Mouse (Mus musculus): ENCODE data around the gene Prkca. TPM values are rescaled to one million over a fixed set of nuclear protein-coding genes. Genes with fewer than 3 reads are reported as not detected.

The Prkca gene
- polyA plus RNA-seq, 1 experiment from 2014 or later = 8.6 TPM

DNA sequence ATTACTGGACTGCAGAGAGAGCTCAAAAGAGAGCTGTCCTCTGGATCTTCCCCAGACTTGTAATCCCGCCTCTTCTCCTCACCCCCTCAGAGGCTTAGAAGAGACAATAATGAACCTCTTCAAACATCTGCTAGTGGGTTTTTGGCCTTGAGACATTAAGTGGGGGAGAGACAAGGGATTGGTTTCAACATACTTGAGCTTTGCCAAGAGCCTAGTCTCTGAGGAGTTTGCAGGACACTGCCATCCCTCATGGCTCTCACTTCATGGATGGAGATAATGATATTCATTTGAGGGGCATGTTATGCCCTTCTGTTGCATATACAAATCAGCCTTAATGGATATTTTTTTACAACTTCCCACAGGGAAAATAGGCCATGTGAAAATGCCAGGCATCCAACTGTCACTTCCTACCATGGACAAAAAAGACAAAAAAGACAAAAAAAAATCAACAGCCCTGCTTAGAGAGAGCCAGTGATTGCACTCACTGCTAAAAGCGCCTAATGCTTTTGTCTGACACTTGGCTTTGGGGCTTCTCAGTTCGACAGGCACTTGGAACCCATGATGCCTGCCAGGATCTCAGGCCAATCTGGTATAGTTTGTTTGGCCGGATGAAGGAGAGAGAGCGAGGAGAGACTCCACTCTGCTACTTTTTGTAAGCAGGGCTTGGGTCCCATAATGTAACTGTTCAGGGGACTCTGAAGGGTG, 263.6 kb downstream of the Prkca start:
- ATAC-seq (ENCODE audit: low FRiP score, low read depth) = no peak
- Histone ChIP-seq H3K9me3 (no peaks in the 10 kb centered on the region), H3K27me3 (no peaks in the 10 kb centered on the region), H3K4me2 (no peak overlapping the region), H3K4me3 (no peak overlapping the region), H3K4me1 (replicated peaks) (0 out of 2 replicates have a peak, but pooled peaks cover 4% of the 10 kb centered on the region), H3K27ac (replicated peaks) (0 out of 2 replicates have a peak overlapping the region, but pooled peaks have one; percentile 48), H3K36me3 (no peaks in the 10 kb centered on the region), H3K9ac (no peak overlapping the region)
- 73% methylated on average over 5 of the region's 5 CpGs for WGBS

DNA sequence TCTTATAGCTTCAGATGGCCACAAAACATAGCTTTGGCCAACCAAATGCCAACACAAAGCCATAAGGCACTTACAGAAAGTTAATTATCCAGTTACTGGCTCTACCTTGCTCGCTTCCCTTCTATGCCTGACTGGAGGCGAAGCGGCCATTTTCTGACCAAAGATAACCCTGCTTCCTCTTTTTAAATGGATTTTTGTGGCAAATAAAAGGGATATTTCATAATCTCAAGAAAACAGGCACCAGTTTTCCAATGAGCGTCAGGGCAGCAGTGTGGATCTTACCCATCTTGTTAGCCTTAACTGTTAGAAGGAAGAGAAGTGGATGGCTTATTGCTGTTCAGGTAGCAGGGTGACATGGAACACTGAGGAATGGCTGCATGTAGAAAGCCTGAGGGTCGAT, 264.3 kb downstream of the Prkca start:
- 96% methylated on average over 5 of the region's 5 CpGs for WGBS
- Histone ChIP-seq H3K4me1 (replicated peaks) (0 out of 2 replicates have a peak, but pooled peaks cover 4% of the 10 kb centered on the region), H3K27me3 (no peaks in the 10 kb centered on the region), H3K9ac (no peak overlapping the region), H3K4me3 (no peak overlapping the region), H3K4me2 (no peak overlapping the region), H3K36me3 (no peaks in the 10 kb centered on the region), H3K9me3 (no peaks in the 10 kb centered on the region), H3K27ac (replicated peaks) (no peak overlapping the region)
- no peak for ATAC-seq (ENCODE audit: low FRiP score, low read depth)

DNA sequence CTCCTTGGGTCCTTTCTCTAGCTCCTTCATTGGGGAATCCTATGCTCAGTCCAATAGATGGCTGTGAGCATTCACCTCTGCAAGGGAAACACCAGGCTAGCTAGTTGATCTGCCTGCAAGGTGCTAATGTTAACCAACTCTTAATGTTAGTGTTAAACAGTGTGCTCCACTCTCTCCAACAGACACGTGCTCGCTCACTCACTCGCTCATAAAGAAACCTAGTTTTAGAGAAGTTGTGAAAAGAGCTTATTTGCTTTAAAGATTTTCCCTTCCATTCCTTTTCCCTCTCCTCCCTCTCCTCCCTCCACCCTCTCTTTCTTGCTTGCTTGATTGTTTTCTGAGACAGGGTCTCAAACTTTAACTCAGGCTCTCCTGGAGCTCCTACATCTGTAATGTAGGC, 266.2 kb downstream of the Prkca start:
- H3K9ac ChIP-seq = no peak overlapping the region
- H3K4me2 ChIP-seq = no peak overlapping the region
- no peak overlapping the region for H3K27ac ChIP-seq (replicated peaks)
- H3K36me3 ChIP-seq = no peaks in the 10 kb centered on the region
- H3K4me3 ChIP-seq = no peak overlapping the region
- WGBS = 94% methylated on average over 3 of the region's 3 CpGs
- ATAC-seq (ENCODE audit: low FRiP score, low read depth) = no peak
- no peaks in the 10 kb centered on the region for H3K27me3 ChIP-seq
- 0 out of 2 replicates have a peak, but pooled peaks cover 4% of the 10 kb centered on the region for H3K4me1 ChIP-seq (replicated peaks)
- no peaks in the 10 kb centered on the region for H3K9me3 ChIP-seq

DNA sequence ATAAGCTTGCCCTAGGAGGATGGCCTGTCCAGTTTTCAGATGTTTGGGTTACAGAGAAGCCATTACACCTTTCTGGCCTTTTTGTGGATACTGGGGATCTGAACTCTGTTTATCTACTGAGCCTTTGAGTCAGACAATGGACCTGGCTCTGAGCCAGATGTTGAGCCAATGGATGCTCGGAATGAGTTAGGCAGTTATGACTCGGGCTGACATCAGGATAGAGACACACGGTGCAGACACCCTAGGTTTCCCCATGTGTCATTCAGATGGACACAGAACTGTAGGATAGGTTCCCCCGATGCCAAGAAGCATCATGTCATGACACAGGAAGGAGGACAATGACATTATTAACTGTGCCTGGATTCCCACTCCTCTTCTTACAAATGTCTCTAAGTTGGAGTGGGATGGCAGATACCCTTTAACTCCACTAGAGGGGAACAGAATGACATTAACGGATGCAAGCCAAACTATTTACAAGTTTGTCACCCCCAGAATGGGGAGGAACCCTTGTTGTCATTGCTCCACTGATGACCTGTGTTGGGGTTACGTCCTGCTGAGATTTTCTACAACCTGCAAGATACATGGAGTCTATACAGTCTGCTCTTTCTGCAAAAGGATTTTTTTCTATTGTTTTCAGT, 271.0 kb downstream of the Prkca start:
- Histone ChIP-seq H3K9ac (no peak overlapping the region), H3K27ac (replicated peaks) (no peak overlapping the region), H3K27me3 (no peaks in the 10 kb centered on the region), H3K4me2 (no peak overlapping the region), H3K4me3 (no peak overlapping the region), H3K9me3 (no peaks in the 10 kb centered on the region), H3K4me1 (replicated peaks) (no peaks in the 10 kb centered on the region), H3K36me3 (no peaks in the 10 kb centered on the region)
- ATAC-seq (ENCODE audit: low FRiP score, low read depth) = no peak
- WGBS = 70% methylated on average over 6 of the region's 6 CpGs

DNA sequence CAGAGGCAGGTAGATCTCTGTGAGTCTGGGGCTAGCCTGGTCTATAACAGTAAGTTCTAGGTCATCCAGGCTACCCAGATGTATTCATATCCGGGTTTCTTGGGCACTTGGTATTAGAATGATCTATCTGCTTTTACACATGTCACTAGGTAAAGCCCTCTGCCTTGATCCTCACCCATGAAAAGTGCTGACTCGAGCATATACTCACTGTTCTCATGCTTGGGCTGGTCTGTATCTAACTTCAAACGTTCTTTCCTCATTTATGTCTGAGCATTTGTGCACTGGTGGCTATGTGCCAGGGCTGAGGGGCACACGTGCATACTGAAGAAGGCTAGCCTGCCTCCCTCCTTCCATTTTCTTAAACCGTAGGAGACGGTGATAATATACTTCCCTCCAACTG, 272.5 kb downstream of the Prkca start:
- WGBS = 61% methylated on average over 6 of the region's 6 CpGs
- H3K36me3 ChIP-seq = no peaks in the 10 kb centered on the region
- H3K4me2 ChIP-seq = no peak overlapping the region
- no peaks in the 10 kb centered on the region for H3K4me1 ChIP-seq (replicated peaks)
- H3K4me3 ChIP-seq = no peak overlapping the region
- no peaks in the 10 kb centered on the region for H3K9me3 ChIP-seq
- ATAC-seq (ENCODE audit: low FRiP score, low read depth) = no peak
- H3K27ac ChIP-seq (replicated peaks) = no peak overlapping the region
- no peaks in the 10 kb centered on the region for H3K27me3 ChIP-seq
- no peak overlapping the region for H3K9ac ChIP-seq

DNA sequence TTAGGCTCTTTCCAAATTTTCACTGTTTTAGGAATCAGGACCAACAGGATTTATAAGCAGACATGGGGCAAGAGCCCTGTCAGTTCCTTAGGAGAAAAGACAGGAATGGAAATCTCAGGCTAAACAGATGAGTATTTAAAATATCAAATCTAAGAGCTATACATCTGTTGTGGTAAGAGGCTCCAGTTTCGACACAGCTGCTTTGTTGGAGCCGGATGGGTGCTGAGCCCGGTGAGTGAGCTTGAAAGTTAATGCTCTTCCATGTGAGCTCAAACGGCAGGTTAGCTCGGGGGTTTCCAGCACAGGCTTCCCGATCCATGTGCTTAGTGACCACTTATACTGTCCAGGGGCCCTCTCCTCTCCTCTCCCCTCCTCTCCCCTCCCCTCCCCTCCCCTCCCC, 273.7 kb downstream of the Prkca start:
- 71% methylated on average over 6 of the region's 6 CpGs for WGBS
- no peak for ATAC-seq (ENCODE audit: low FRiP score, low read depth)
- Histone ChIP-seq H3K4me2 (no peak overlapping the region), H3K4me3 (no peak overlapping the region), H3K9ac (no peak overlapping the region), H3K36me3 (no peaks in the 10 kb centered on the region), H3K9me3 (no peaks in the 10 kb centered on the region), H3K27me3 (no peaks in the 10 kb centered on the region), H3K27ac (replicated peaks) (no peak overlapping the region), H3K4me1 (replicated peaks) (no peaks in the 10 kb centered on the region)

DNA sequence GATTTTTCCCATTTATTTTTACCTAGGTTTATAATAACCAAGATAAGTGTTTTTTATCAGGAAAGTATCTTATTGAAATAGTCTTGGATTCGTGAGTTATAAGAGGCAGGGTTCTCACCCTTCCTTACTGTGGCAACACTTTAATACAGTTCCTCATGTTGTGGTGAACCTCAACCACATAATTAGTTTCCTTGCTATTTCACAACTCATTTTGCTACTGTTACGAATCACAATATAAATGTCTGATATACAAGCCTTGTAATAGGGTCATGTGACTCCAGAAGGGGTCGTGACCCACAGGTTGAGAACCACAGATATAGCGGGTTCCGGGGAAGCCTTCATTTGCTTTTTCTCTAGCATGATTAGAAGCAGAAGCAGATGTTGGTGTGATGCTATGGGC, 275.3 kb downstream of the Prkca start:
- H3K27ac ChIP-seq (replicated peaks) = no peak overlapping the region
- WGBS = 96% methylated on average over 5 of the region's 5 CpGs
- H3K27me3 ChIP-seq = no peaks in the 10 kb centered on the region
- no peaks in the 10 kb centered on the region for H3K9me3 ChIP-seq
- H3K4me1 ChIP-seq (replicated peaks) = no peaks in the 10 kb centered on the region
- H3K9ac ChIP-seq = no peak overlapping the region
- H3K4me3 ChIP-seq = no peak overlapping the region
- ATAC-seq (ENCODE audit: low FRiP score, low read depth) = no peak
- no peaks in the 10 kb centered on the region for H3K36me3 ChIP-seq
- H3K4me2 ChIP-seq = no peak overlapping the region

GRCm38 (mm10) chr11:108067161-108067560, 276.6 kb downstream of the Prkca start:
- ATAC-seq (ENCODE audit: low FRiP score, low read depth) = no peak
- no peak overlapping the region for H3K4me3 ChIP-seq
- no peak overlapping the region for H3K4me2 ChIP-seq
- H3K9me3 ChIP-seq = no peaks in the 10 kb centered on the region
- 93% methylated on average over 7 of the region's 7 CpGs for WGBS
- H3K27me3 ChIP-seq = no peaks in the 10 kb centered on the region
- H3K36me3 ChIP-seq = no peaks in the 10 kb centered on the region
- no peaks in the 10 kb centered on the region for H3K4me1 ChIP-seq (replicated peaks)
- no peak overlapping the region for H3K9ac ChIP-seq
- H3K27ac ChIP-seq (replicated peaks) = no peak overlapping the region

- H3K36me3 ChIP-seq = no peaks in the 10 kb centered on the region
- H3K9me3 ChIP-seq = no peaks in the 10 kb centered on the region
- H3K4me1 ChIP-seq (replicated peaks) = no peaks in the 10 kb centered on the region
- no peak overlapping the region for H3K27ac ChIP-seq (replicated peaks)
- H3K4me3 ChIP-seq = no peak overlapping the region
- WGBS = 82% methylated on average over 3 of the region's 3 CpGs
- H3K27me3 ChIP-seq = no peaks in the 10 kb centered on the region
- H3K4me2 ChIP-seq = no peak overlapping the region
- no peak for ATAC-seq (ENCODE audit: low FRiP score, low read depth)
- H3K9ac ChIP-seq = no peak overlapping the region
These were observed 279.3 kb downstream of the Prkca start for GRCm38 (mm10) chr11:108064401-108064800.

DNA sequence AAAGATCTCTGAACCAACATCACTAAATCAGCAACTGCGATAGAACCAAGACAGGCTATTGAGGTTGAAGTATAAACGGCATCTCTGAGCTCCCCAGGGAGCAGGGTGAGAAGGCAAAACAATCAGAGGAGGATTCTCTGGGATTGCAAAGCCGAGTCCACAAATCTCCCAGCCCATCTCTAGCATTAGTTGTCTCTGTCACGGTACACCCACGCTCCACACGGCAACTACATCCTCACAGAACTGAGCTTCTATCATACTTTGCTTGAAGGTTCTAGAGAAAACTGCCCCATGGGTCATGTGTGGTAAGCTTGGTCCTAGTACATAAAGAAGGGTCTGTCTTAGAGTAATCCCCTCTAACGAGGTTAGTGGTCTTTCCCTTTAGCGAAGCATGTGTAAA, 280.6 kb downstream of the Prkca start:
- Histone ChIP-seq H3K27me3 (no peaks in the 10 kb centered on the region), H3K4me3 (no peak overlapping the region), H3K27ac (replicated peaks) (no peak overlapping the region), H3K4me1 (replicated peaks) (no peaks in the 10 kb centered on the region), H3K9me3 (no peaks in the 10 kb centered on the region), H3K9ac (no peak overlapping the region), H3K36me3 (no peaks in the 10 kb centered on the region), H3K4me2 (no peak overlapping the region)
- WGBS = 71% methylated on average over 8 of the region's 8 CpGs
- no peak for ATAC-seq (ENCODE audit: low FRiP score, low read depth)

DNA sequence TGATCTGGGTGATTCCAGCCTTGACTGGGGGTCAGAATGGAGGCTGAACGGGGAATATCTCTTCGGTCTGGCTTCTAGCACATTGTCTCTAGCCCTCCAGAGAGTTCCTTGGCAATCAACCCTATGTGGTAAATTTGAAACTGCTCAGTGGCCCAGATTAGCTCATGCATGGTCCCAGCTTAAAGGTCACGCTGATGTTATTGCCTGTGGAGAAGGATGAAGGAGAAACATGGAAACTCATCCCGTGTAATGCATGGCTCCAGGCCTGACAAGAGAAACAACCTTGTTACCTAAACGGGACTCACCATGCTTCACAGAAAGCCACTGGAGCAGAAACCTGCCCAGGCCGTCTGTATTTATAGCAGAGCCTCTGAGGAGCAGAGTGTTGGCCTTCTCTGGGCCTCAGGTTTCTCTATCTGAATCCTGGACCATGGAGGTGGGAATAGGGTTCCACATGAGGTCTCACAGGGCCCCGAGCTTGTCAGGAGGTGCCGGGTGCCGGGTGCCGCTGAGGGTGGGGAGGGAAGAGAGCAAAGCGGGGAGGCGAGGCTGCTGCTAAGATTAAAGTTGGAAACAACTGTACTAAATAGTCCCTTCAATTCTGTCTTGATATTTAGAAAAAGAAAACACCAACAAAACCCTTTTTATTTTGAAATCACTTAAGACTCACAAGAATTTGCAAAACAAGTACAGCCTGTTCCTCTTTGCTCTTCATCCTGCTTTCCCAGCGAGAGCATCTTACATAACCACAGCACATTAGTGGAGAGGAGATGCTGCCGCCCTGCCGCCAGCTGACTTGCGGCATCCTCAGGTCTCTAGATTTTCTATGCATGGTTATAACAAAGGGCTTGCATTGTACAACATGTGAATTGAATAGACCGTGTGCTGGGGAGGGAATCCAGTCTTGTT, 281.9 kb downstream of the Prkca start:
- ATAC-seq (ENCODE audit: low FRiP score, low read depth) = no peak
- 77% methylated on average over 17 of the region's 17 CpGs for whole genome bisulfite sequencing
- Histone ChIP-seq H3K27me3 (no peaks in the 10 kb centered on the region), H3K9me3 (no peaks in the 10 kb centered on the region), H3K4me1 (replicated peaks) (no peaks in the 10 kb centered on the region), H3K27ac (replicated peaks) (no peak overlapping the region), H3K36me3 (no peaks in the 10 kb centered on the region), H3K4me2 (no peak overlapping the region), H3K4me3 (no peak overlapping the region), H3K9ac (no peak overlapping the region)

- WGBS = 88% methylated on average over 6 of the region's 6 CpGs
- Histone ChIP-seq H3K27ac (replicated peaks) (no peak overlapping the region), H3K4me2 (no peak overlapping the region), H3K9ac (no peak overlapping the region), H3K27me3 (no peaks in the 10 kb centered on the region), H3K4me1 (replicated peaks) (no peaks in the 10 kb centered on the region), H3K4me3 (no peak overlapping the region), H3K36me3 (no peaks in the 10 kb centered on the region), H3K9me3 (no peaks in the 10 kb centered on the region)
- ATAC-seq (ENCODE audit: low FRiP score, low read depth) = no peak
These were observed 286.6 kb downstream of the Prkca start for GRCm38 (mm10) chr11:108057138-108057537.
